Mouse (Mus musculus) embryonic facial prominence, embryonic 11.5 days (tissue): Measurements from ENCODE around the gene Gm6793. TPM values are rescaled to one million over a fixed set of nuclear protein-coding genes. Genes with fewer than 3 reads are reported as not detected.

ENCODE experiments used
- ATAC-seq: fragments of 200-750 bp; cut with Nextera tagmentation; replicated peaks from 2 replicates; pipeline ENCODE4 v1.8.0; 2017; ENCODE audit warnings: low read depth; ENCODE audit not compliant: insufficient number of reproducible peaks, low FRiP score, low TSS enrichment
- DNase-seq: peaks from one replicate; pipeline ENCODE4 v3.0.0-alpha.2; 2015; ENCODE audit warnings: low spot score
- H3K27ac ChIP-seq: fragments of 300-500 bp; sonication (generic); replicated peaks from 2 replicates; pipeline ENCODE4 v1.5.1; 2014; ENCODE audit warnings: mild to moderate bottlenecking, low read depth, low read length, control low read depth
- H3K27me3 ChIP-seq: fragments of 300-500 bp; sonication (generic); 2 replicates; pipeline ENCODE4 v1.6.1; 2014; ENCODE audit warnings: mild to moderate bottlenecking, low read length, moderate library complexity, mixed read lengths; ENCODE audit not compliant: control insufficient read depth, insufficient read depth
- H3K36me3 ChIP-seq: fragments of 300-500 bp; sonication (generic); replicated peaks from 2 replicates; pipeline ENCODE4 v1.6.1; 2014; ENCODE audit warnings: low read depth, mild to moderate bottlenecking, low read length, moderate library complexity, mixed read lengths; ENCODE audit not compliant: control insufficient read depth, insufficient read depth
- H3K4me1 ChIP-seq: fragments of 300-500 bp; sonication (generic); 2 replicates; pipeline ENCODE4 v1.6.1; 2014; ENCODE audit warnings: low read length, mixed read lengths; ENCODE audit not compliant: control insufficient read depth, insufficient read depth
- H3K4me2 ChIP-seq: fragments of 300-500 bp; sonication (generic); 2 replicates; pipeline ENCODE4 v1.6.1; 2014; ENCODE audit warnings: low read depth, mild to moderate bottlenecking, control low read depth, low read length, moderate library complexity
- H3K4me3 ChIP-seq: fragments of 300-500 bp; sonication (generic); 2 replicates; pipeline ENCODE4 v1.5.1; 2014; ENCODE audit warnings: low read depth, low read length, control low read depth
- H3K9ac ChIP-seq: fragments of 300-500 bp; sonication (generic); replicated peaks from 2 replicates; pipeline ENCODE4 v1.6.1; 2014; ENCODE audit warnings: mild to moderate bottlenecking, control low read depth, low read length
- H3K9me3 ChIP-seq: fragments of 300-500 bp; sonication (generic); replicated peaks from 2 replicates; pipeline ENCODE4 v1.6.1; 2016; ENCODE audit warnings: mild to moderate bottlenecking, low read length, inconsistent platforms, mixed read lengths; ENCODE audit not compliant: control insufficient read depth
- WGBS: fragments of 180-500 bp; shearing (Covaris S2); extraction: QIAGEN DNeasy Blood & Tissue Kit; methylation state at CpG from one replicate; pipeline ENCODE4 v1.1.7; 2014; 5-methylcytosine and 5-hydroxymethylcytosine counted together
- polyA plus RNA-seq: library from polyadenylated mRNA; unstranded; fragments of >200 nt; fragmentation: Nextera tagmentation; extraction: Ambion mirVana; gene quantifications from 2 replicates; pipeline ENCODE4 v1.2.1, GENCODE M21; 2014

The Gm6793 gene
- polyA plus RNA-seq, 1 experiment from 2014 or later, result 0.31 TPM

- no peaks in the 10 kb centered on the region for H3K27me3 ChIP-seq
- H3K4me3 ChIP-seq, result no peak overlapping the region
- H3K4me2 ChIP-seq, result no peak overlapping the region
- DNase-seq (no peak), ATAC-seq (no peak)
- H3K27ac ChIP-seq, result no peak overlapping the region
- H3K4me1 ChIP-seq, result no peaks in the 10 kb centered on the region
- 72% methylated on average over 7 of the region's 7 CpGs for WGBS
- no peaks in the 10 kb centered on the region; the same call in 1 of the 2 replicates for H3K36me3 ChIP-seq
- no peaks in the 10 kb centered on the region for H3K9me3 ChIP-seq
- no peak overlapping the region for H3K9ac ChIP-seq
Observed at GRCm38 (mm10) chr8:111982116-111982515, 32.7 kb downstream of the Gm6793 start.

GRCm38 (mm10) chr8:111978147-111978546, 36.7 kb downstream of the Gm6793 start:
- ATAC-seq (no peak), DNase-seq (no peak)

GRCm38 (mm10) chr8:111976326-111976725, 38.5 kb downstream of the Gm6793 start:
- ATAC-seq, result no peak
- no peaks in the 10 kb centered on the region for H3K27me3 ChIP-seq
- no peak overlapping the region for H3K4me3 ChIP-seq
- no peak overlapping the region for H3K4me2 ChIP-seq
- no peak overlapping the region for H3K27ac ChIP-seq
- WGBS, result 76% methylated on average over 2 of the region's 2 CpGs
- H3K36me3 ChIP-seq, result no peaks in the 10 kb centered on the region; the same call in 1 of the 2 replicates
- DNase-seq, result no peak
- H3K4me1 ChIP-seq, result no peaks in the 10 kb centered on the region
- no peak overlapping the region for H3K9ac ChIP-seq
- no peaks in the 10 kb centered on the region for H3K9me3 ChIP-seq

More at GRCm38 (mm10) chr8:111978147-111978546, 36.7 kb downstream of the Gm6793 start:
- no peak overlapping the region for H3K9ac ChIP-seq
- H3K4me3 ChIP-seq, result no peak overlapping the region
- 78% methylated on average over 10 of the region's 10 CpGs for WGBS
- no peak overlapping the region for H3K4me2 ChIP-seq
- H3K27me3 ChIP-seq, result no peaks in the 10 kb centered on the region
- no peaks in the 10 kb centered on the region for H3K4me1 ChIP-seq
- no peaks in the 10 kb centered on the region for H3K9me3 ChIP-seq
- no peaks in the 10 kb centered on the region; the same call in 1 of the 2 replicates for H3K36me3 ChIP-seq
- H3K27ac ChIP-seq, result no peak overlapping the region

GRCm38 (mm10) chr8:111975706-111976105, 39.1 kb downstream of the Gm6793 start:
- no peaks in the 10 kb centered on the region for H3K27me3 ChIP-seq
- no peak overlapping the region for H3K9ac ChIP-seq
- H3K4me1 ChIP-seq, result no peaks in the 10 kb centered on the region
- H3K4me2 ChIP-seq, result no peak overlapping the region
- DNase-seq (no peak), ATAC-seq (no peak)
- WGBS, result 91% methylated on average over 2 of the region's 2 CpGs
- H3K27ac ChIP-seq, result no peak overlapping the region
- H3K9me3 ChIP-seq, result no peaks in the 10 kb centered on the region
- no peaks in the 10 kb centered on the region; the same call in 1 of the 2 replicates for H3K36me3 ChIP-seq
- H3K4me3 ChIP-seq, result no peak overlapping the region

- Histone ChIP-seq H3K27me3 (no peaks in the 10 kb centered on the region), H3K9me3 (no peaks in the 10 kb centered on the region), H3K4me1 (no peaks in the 10 kb centered on the region), H3K9ac (no peak overlapping the region), H3K4me3 (no peak overlapping the region), H3K4me2 (no peak overlapping the region), H3K36me3 (no peaks in the 10 kb centered on the region; the same call in 1 of the 2 replicates), H3K27ac (no peak overlapping the region)
- DNase-seq (no peak), ATAC-seq (no peak)
- 94% methylated on average over 12 of the region's 12 CpGs for WGBS
Observed at GRCm38 (mm10) chr8:111974138-111974537, 40.7 kb downstream of the Gm6793 start.

- H3K4me1 ChIP-seq, result no peaks in the 10 kb centered on the region
- no peak overlapping the region for H3K27ac ChIP-seq
- 45% methylated on average over 5 of the region's 5 CpGs for WGBS
- no peaks in the 10 kb centered on the region for H3K9me3 ChIP-seq
- no peak for ATAC-seq
- H3K9ac ChIP-seq, result no peak overlapping the region
- H3K27me3 ChIP-seq, result no peaks in the 10 kb centered on the region
- no peak overlapping the region for H3K4me3 ChIP-seq
- DNase-seq, result no peak
- no peaks in the 10 kb centered on the region for H3K36me3 ChIP-seq
- H3K4me2 ChIP-seq, result no peak overlapping the region
Observed at GRCm38 (mm10) chr8:111968991-111969390, 45.8 kb downstream of the Gm6793 start.

GRCm38 (mm10) chr8:111968541-111968940, 46.3 kb downstream of the Gm6793 start:
- H3K36me3 ChIP-seq, result no peaks in the 10 kb centered on the region
- 82% methylated on average over 10 of the region's 10 CpGs for WGBS
- no peak overlapping the region for H3K27ac ChIP-seq
- H3K4me2 ChIP-seq, result no peak overlapping the region
- no peaks in the 10 kb centered on the region for H3K4me1 ChIP-seq
- H3K27me3 ChIP-seq, result no peaks in the 10 kb centered on the region
- H3K9ac ChIP-seq, result no peak overlapping the region
- no peak for DNase-seq
- H3K9me3 ChIP-seq, result no peaks in the 10 kb centered on the region
- H3K4me3 ChIP-seq, result no peak overlapping the region
- no peak for ATAC-seq

- 93% methylated on average over 5 of the region's 5 CpGs for WGBS
- Histone ChIP-seq H3K4me3 (no peak overlapping the region), H3K9ac (no peak overlapping the region), H3K27ac (no peak overlapping the region), H3K4me2 (no peak overlapping the region), H3K36me3 (no peaks in the 10 kb centered on the region), H3K9me3 (no peaks in the 10 kb centered on the region), H3K4me1 (no peaks in the 10 kb centered on the region), H3K27me3 (no peaks in the 10 kb centered on the region)
- no peak for DNase-seq
- no peak for ATAC-seq
Observed at GRCm38 (mm10) chr8:111967246-111967870, 47.5 kb downstream of the Gm6793 start.
